Mouse (Mus musculus): ENCODE data around the gene Srd5a3. TPM values are rescaled to one million over a fixed set of nuclear protein-coding genes. Genes with fewer than 3 reads are reported as not detected.

Gene Srd5a3
- polyA plus RNA-seq, 1 experiment from 2014 or later = 14.7 TPM

- no peak overlapping the region for H3K4me3 ChIP-seq (replicated peaks)
- H3K9me3 ChIP-seq (replicated peaks) = no peaks in the 10 kb centered on the region
- H3K36me3 ChIP-seq (replicated peaks) = no peaks in the 10 kb centered on the region
- no peak for ATAC-seq (ENCODE audit: insufficient read depth)
- H3K27me3 ChIP-seq = no peaks in the 10 kb centered on the region
- 0 out of 2 replicates have a peak overlapping the region, but pooled peaks have one; percentile 7 for H3K27ac ChIP-seq (replicated peaks)
- no peak overlapping the region for H3K4me2 ChIP-seq
- H3K4me1 ChIP-seq (replicated peaks) = 0 out of 2 replicates have a peak, but pooled peaks cover 2% of the 10 kb centered on the region
- H3K9ac ChIP-seq = no peak overlapping the region
- 44% methylated on average over 4 of the region's 4 CpGs for WGBS (ENCODE audit: insufficient replicate concordance)
Measured at GRCm38 (mm10) chr5:76131990-76132389, 8.1 kb upstream of the Srd5a3 start.

- no peak overlapping the region for H3K27ac ChIP-seq (replicated peaks)
Measured at GRCm38 (mm10) chr5:76135644-76136043, 4.4 kb upstream of the Srd5a3 start.

DNA sequence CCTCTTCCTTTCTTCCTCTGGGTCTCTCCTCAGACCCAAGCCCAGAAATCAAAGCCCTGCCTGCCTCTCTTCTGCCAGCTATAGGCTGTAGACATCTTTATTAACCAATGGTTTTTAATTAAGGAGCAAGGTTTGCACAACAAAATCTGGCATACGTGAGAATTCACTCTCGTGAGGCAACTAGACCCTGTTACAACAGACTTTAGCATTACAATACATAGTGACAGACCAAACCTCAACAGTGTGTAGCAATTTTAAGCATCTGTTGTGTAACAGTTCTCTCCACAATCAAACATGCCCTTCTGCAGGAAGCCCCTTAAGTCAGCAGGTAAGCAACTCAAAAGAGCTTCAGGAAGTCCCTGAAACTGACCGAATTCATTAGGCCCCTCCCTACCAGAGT, 3.8 kb upstream of the Srd5a3 start:
- Histone ChIP-seq H3K9me3 (replicated peaks) (no peaks in the 10 kb centered on the region), H3K36me3 (replicated peaks) (no peaks in the 10 kb centered on the region), H3K4me2 (no peak overlapping the region), H3K27me3 (no peaks in the 10 kb centered on the region), H3K27ac (replicated peaks) (no peak overlapping the region), H3K9ac (no peak overlapping the region), H3K4me3 (replicated peaks) (no peak overlapping the region), H3K4me1 (replicated peaks) (peaks cover 36% of the 10 kb centered on the region)
- WGBS (ENCODE audit: insufficient replicate concordance) = 77% methylated on average over 3 of the region's 3 CpGs
- no peak for ATAC-seq (ENCODE audit: insufficient read depth)

More at GRCm38 (mm10) chr5:76135644-76136043, 4.4 kb upstream of the Srd5a3 start:
- Histone ChIP-seq H3K27me3 (no peaks in the 10 kb centered on the region), H3K36me3 (replicated peaks) (no peaks in the 10 kb centered on the region), H3K9me3 (replicated peaks) (no peaks in the 10 kb centered on the region), H3K9ac (no peak overlapping the region), H3K4me2 (no peak overlapping the region), H3K4me3 (replicated peaks) (no peak overlapping the region), H3K4me1 (replicated peaks) (peaks cover 30% of the 10 kb centered on the region)
- ATAC-seq (ENCODE audit: insufficient read depth) = no peak
- WGBS (ENCODE audit: insufficient replicate concordance) = 65% methylated on average over 1 of the region's 1 CpGs

DNA sequence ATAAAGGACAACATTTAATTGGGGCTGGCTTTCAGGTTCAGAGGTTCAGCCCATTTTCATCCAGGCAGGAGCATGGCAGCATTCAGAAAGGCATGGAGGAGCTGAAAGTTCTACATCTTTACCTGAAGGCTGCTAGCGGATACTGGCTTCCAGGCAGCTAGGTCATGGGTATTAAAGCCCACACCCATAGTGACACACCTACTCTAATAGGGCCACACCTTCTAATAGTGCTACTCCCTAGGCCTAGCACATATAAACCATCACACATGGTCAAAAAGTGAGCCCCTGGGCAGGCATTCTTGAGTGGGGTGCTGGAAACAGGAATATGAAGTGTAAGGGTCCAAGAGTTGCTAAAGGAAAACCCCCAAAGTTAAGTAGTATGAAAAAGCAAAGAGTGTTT, 2.5 kb upstream of the Srd5a3 start:
- H3K27ac ChIP-seq (replicated peaks) = no peak overlapping the region
- H3K36me3 ChIP-seq (replicated peaks) = no peaks in the 10 kb centered on the region
- H3K4me1 ChIP-seq (replicated peaks) = peaks cover 38% of the 10 kb centered on the region
- ATAC-seq (ENCODE audit: insufficient read depth) = no peak
- no peak overlapping the region for H3K4me2 ChIP-seq
- WGBS (ENCODE audit: insufficient replicate concordance) = 93% methylated on average over 1 of the region's 1 CpGs
- no peak overlapping the region for H3K9ac ChIP-seq
- H3K4me3 ChIP-seq (replicated peaks) = no peak overlapping the region
- no peaks in the 10 kb centered on the region for H3K27me3 ChIP-seq
- no peaks in the 10 kb centered on the region for H3K9me3 ChIP-seq (replicated peaks)

GRCm38 (mm10) chr5:76138071-76138470, 2.0 kb upstream of the Srd5a3 start:
- ATAC-seq (ENCODE audit: insufficient read depth) = no peak
- no peak overlapping the region for H3K4me2 ChIP-seq
- no peak overlapping the region for H3K27ac ChIP-seq (replicated peaks)
- no peaks in the 10 kb centered on the region for H3K9me3 ChIP-seq (replicated peaks)
- H3K36me3 ChIP-seq (replicated peaks) = no peaks in the 10 kb centered on the region
- no peaks in the 10 kb centered on the region for H3K27me3 ChIP-seq
- no peak overlapping the region for H3K4me3 ChIP-seq (replicated peaks)
- WGBS (ENCODE audit: insufficient replicate concordance) = 36% methylated on average over 1 of the region's 1 CpGs
- no peak overlapping the region for H3K9ac ChIP-seq
- peaks cover 38% of the 10 kb centered on the region for H3K4me1 ChIP-seq (replicated peaks)

GRCm38 (mm10) chr5:76138512-76138911, 1.6 kb upstream of the Srd5a3 start:
- ATAC-seq (ENCODE audit: insufficient read depth) = no peak
- no peaks in the 10 kb centered on the region for H3K9me3 ChIP-seq (replicated peaks)
- H3K9ac ChIP-seq = no peak overlapping the region
- no peak overlapping the region for H3K4me2 ChIP-seq
- no peaks in the 10 kb centered on the region for H3K36me3 ChIP-seq (replicated peaks)
- no peak overlapping the region for H3K27ac ChIP-seq (replicated peaks)
- H3K4me3 ChIP-seq (replicated peaks) = no peak overlapping the region
- WGBS (ENCODE audit: insufficient replicate concordance) = 49% methylated on average over 10 of the region's 10 CpGs
- H3K27me3 ChIP-seq = no peaks in the 10 kb centered on the region
- H3K4me1 ChIP-seq (replicated peaks) = peaks cover 38% of the 10 kb centered on the region

DNA sequence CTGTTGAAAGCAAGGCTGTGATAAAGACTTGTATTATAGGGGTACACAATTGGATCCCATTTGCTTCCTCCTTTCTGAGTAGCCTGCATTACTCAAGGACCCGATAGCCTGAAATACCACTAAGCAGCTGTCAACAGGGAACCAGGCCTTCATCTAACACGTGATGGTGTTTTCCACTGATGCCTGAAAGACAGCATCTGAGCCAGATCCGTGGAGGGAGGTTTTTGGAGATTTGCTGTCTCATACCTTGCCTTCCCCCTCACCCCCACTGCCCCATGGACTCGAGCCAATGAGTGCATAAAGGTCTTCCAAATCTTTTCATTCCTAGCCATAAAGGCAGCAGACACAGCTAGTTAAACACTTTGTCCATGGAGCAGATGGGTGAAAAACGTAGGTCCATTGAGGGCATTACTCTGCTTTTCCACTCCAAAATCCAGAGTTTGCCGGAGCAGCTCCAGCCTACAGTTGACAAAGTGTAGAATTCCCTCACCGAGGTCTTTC, 850 bp upstream of the Srd5a3 start:
- H3K27ac ChIP-seq (replicated peaks) = 0 out of 2 replicates have a peak overlapping the region, but pooled peaks have one; percentile 96
- no peaks in the 10 kb centered on the region for H3K27me3 ChIP-seq
- 50% methylated on average over 7 of the region's 7 CpGs for WGBS (ENCODE audit: insufficient replicate concordance)
- no peaks in the 10 kb centered on the region for H3K9me3 ChIP-seq (replicated peaks)
- peaks cover 38% of the 10 kb centered on the region for H3K4me1 ChIP-seq (replicated peaks)
- peak overlapping the region; percentile 86; the same call in 1 of the 2 replicates for H3K9ac ChIP-seq
- H3K4me2 ChIP-seq = peak overlapping the region; percentile 96
- ATAC-seq (ENCODE audit: insufficient read depth) = no peak
- H3K4me3 ChIP-seq (replicated peaks) = peak overlapping the region; percentile 91; the same call in 1 of the 2 replicates
- H3K36me3 ChIP-seq (replicated peaks) = no peaks in the 10 kb centered on the region

GRCm38 (mm10) chr5:76140730-76141066, 627 bp downstream of the Srd5a3 start:
- no peaks in the 10 kb centered on the region for H3K9me3 ChIP-seq (replicated peaks)
- peak; percentile 31 for ATAC-seq (ENCODE audit: insufficient read depth)
- peak overlapping the region; percentile 91 for H3K4me3 ChIP-seq (replicated peaks)
- peaks cover 37% of the 10 kb centered on the region for H3K4me1 ChIP-seq (replicated peaks)
- H3K27ac ChIP-seq (replicated peaks) = peak overlapping the region; percentile 96
- WGBS (ENCODE audit: insufficient replicate concordance) = 7% methylated on average over 9 of the region's 9 CpGs
- H3K4me2 ChIP-seq = peak overlapping the region; percentile 96
- peak overlapping the region; percentile 86 for H3K9ac ChIP-seq
- H3K27me3 ChIP-seq = no peaks in the 10 kb centered on the region
- H3K36me3 ChIP-seq (replicated peaks) = no peaks in the 10 kb centered on the region

DNA sequence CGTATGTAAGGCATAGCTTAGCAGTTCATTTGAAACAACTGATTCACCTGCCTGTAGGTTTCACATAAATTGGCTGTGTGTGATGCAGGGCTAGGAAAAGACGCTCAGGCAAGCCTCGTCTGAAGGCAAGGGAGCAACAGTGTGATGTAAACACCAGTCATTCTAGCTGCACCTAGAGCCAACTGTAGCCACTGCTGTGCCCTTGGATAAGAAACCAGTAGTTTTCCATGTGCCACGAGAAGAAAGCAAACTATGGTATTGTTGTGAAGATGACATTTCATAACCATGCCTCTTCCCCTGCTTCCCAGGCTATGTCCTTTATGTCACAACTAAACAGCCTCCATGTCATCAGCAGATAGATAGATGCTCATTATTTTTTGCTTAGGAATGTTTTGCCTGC, 3.3 kb downstream of the Srd5a3 start:
- Histone ChIP-seq H3K27ac (replicated peaks) (no peak overlapping the region), H3K27me3 (no peaks in the 10 kb centered on the region), H3K4me3 (replicated peaks) (no peak overlapping the region), H3K4me1 (replicated peaks) (peaks cover 31% of the 10 kb centered on the region), H3K36me3 (replicated peaks) (no peaks in the 10 kb centered on the region), H3K4me2 (no peak overlapping the region), H3K9ac (no peak overlapping the region), H3K9me3 (replicated peaks) (no peaks in the 10 kb centered on the region)
- no peak for ATAC-seq (ENCODE audit: insufficient read depth)
- WGBS (ENCODE audit: insufficient replicate concordance) = 71% methylated on average over 4 of the region's 4 CpGs

DNA sequence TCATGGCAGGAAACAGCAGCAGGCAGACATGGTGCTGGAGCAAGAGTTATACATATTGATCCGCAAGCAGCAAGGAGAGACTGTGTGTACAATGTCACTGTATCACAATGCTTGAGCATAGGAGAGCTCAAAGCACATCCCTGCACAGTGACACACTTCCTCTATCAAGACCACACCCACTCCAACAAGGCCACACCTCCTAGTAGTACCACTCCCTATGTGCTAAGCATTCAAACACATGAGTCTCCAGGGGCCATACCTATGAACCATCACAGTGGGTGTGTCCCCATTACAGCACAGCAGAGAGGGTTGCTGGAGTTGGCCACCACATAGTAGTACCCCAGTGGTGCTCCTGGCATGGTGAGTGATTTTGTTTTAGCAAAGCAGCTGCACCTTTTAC, 6.3 kb downstream of the Srd5a3 start:
- Histone ChIP-seq H3K9me3 (replicated peaks) (no peaks in the 10 kb centered on the region), H3K27ac (replicated peaks) (no peak overlapping the region), H3K27me3 (no peaks in the 10 kb centered on the region), H3K4me1 (replicated peaks) (0 out of 2 replicates have a peak, but pooled peaks cover 6% of the 10 kb centered on the region), H3K36me3 (replicated peaks) (0 out of 2 replicates have a peak, but pooled peaks cover 9% of the 10 kb centered on the region), H3K4me3 (replicated peaks) (no peak overlapping the region), H3K4me2 (no peak overlapping the region), H3K9ac (no peak overlapping the region)
- 0 out of 2 replicates have a peak, but pooled peaks have one; percentile 12 for ATAC-seq (ENCODE audit: insufficient read depth)
- 68% methylated on average over 1 of the region's 1 CpGs for WGBS (ENCODE audit: insufficient replicate concordance)

DNA sequence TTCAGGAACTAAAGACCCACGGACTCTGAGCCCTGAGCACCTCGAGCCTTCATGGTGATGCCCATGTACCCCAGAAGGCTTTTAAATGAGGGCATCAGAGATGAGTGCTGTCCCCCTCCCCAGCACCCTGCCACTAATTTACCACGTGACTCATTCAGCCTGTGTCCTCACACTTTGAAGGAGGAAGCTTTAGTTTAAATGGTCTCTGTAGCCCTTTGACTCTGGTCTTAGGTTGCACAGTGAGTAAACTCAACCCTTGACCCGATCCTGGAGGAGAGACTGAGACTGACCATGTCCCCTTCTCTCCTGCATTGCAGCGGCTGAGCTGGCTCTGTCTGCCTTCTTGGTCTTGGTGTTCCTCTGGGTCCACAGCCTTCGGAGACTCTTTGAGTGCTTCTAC, 9.4 kb downstream of the Srd5a3 start:
- WGBS (ENCODE audit: insufficient replicate concordance) = 66% methylated on average over 6 of the region's 6 CpGs
- H3K9me3 ChIP-seq (replicated peaks) = no peaks in the 10 kb centered on the region
- 0 out of 2 replicates have a peak, but pooled peaks cover 5% of the 10 kb centered on the region for H3K4me1 ChIP-seq (replicated peaks)
- H3K9ac ChIP-seq = no peak overlapping the region
- no peak overlapping the region for H3K4me2 ChIP-seq
- 0 out of 2 replicates have a peak, but pooled peaks cover 9% of the 10 kb centered on the region for H3K36me3 ChIP-seq (replicated peaks)
- ATAC-seq (ENCODE audit: insufficient read depth) = no peak
- no peak overlapping the region for H3K4me3 ChIP-seq (replicated peaks)
- H3K27ac ChIP-seq (replicated peaks) = no peak overlapping the region
- H3K27me3 ChIP-seq = no peaks in the 10 kb centered on the region

DNA sequence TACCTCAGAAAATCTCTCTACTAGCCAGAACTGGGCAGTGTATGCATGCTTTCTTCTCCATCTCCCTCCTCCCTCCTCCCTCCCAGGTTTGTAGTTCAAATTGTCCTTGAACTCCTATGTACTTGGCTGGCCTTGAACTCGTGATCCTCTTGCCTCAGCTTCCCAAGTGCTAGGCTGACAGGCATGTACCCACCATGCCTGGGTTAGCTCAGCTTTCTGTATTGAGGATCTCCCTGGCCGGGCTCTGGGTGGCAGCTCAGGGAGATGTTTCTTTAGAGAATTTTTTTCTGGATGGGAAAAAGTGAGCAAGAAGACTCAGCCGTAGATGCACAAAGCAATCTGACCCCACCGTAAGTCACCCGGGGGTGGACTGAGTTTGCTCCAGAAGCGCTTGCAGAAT, 12.9 kb downstream of the Srd5a3 start:
- no peak overlapping the region for H3K9ac ChIP-seq
- H3K4me2 ChIP-seq = no peak overlapping the region
- no peaks in the 10 kb centered on the region for H3K9me3 ChIP-seq (replicated peaks)
- peaks cover 9% of the 10 kb centered on the region; the same call in 1 of the 2 replicates for H3K36me3 ChIP-seq (replicated peaks)
- no peak for ATAC-seq (ENCODE audit: insufficient read depth)
- H3K27me3 ChIP-seq = no peaks in the 10 kb centered on the region
- no peaks in the 10 kb centered on the region for H3K4me1 ChIP-seq (replicated peaks)
- no peak overlapping the region for H3K4me3 ChIP-seq (replicated peaks)
- H3K27ac ChIP-seq (replicated peaks) = no peak overlapping the region
- 81% methylated on average over 6 of the region's 6 CpGs for WGBS (ENCODE audit: insufficient replicate concordance)

All from liver, embryonic 15.5 days (tissue).